ENCODE assay signal across 21 mouse cellular contexts in genomic region chr8:8919040-8919439, GRCm38 (mm10).
DNase-seq lines count a peak whose midpoint lies in the region; ATAC-seq and TF ChIP-seq lines count a peak whose summit lies in the region.
"Had no signal": no experiment of that assay in that cellular context is flagged by ENCODE, and none has a peak within 500 bp of the region (broad histone marks: within the 10 kb centered on the region; RNA-seq: fewer than 3 reads in every experiment).

No protein-coding gene starts in this region.

- no peaks in the 10 kb centered on the region for H3K36me3 ChIP-seq in heart, embryonic 11.5 days (ENCODE audit: control insufficient read depth, insufficient read depth, low read length)
- 0 out of 2 replicates have a peak, but pooled peaks cover 3% of the 10 kb centered on the region for H3K36me3 ChIP-seq in midbrain, embryonic 10.5 days
- no peaks in the 10 kb centered on the region; the same call in 1 of the 2 replicates for H3K36me3 ChIP-seq in midbrain, embryonic 16.5 days (ENCODE audit: control insufficient read depth, insufficient read depth, low read length)
- H3K36me3 ChIP-seq: embryonic facial prominence, embryonic 13.5 days; heart, embryonic 15.5 days; hindbrain, embryonic 15.5 days had no signal

- ATAC-seq in heart, embryonic 11.5 days (replicated peaks; ENCODE audit: insufficient number of reproducible peaks, low FRiP score, low TSS enrichment) = no peak
- no peak for ATAC-seq in midbrain, embryonic 16.5 days
- ATAC-seq: forebrain, embryonic 14.5 days; inflammation-experienced regulatory T-cells, adult 6 months; intestine, postnatal 0 days had no signal

- H3K4me2 ChIP-seq in heart, embryonic 11.5 days = no peak overlapping the region
- no peak overlapping the region for H3K4me2 ChIP-seq in midbrain, embryonic 16.5 days (ENCODE audit: low read length)
- H3K4me2 ChIP-seq: embryonic facial prominence, embryonic 13.5 days; heart, embryonic 15.5 days; hindbrain, embryonic 15.5 days had no signal

- H3K9ac ChIP-seq in heart, embryonic 11.5 days (ENCODE audit: low read depth, low read length) = no peak overlapping the region
- no peak overlapping the region for H3K9ac ChIP-seq in midbrain, embryonic 16.5 days (ENCODE audit: low read depth, low read length)
- H3K9ac ChIP-seq: embryonic facial prominence, embryonic 13.5 days; heart, embryonic 15.5 days; hindbrain, embryonic 15.5 days had no signal

- no peak for TF ChIP-seq POLR2A in lung, adult 2 months (IDR thresholded peaks at IDR 0.05; ENCODE audit: borderline replicate concordance, extremely low read depth, low read depth, low read length)

- no peak for TF ChIP-seq CTCF in lung, adult 2 months (IDR thresholded peaks at IDR 0.05; ENCODE audit: insufficient read depth, low read length)

- H3K27ac ChIP-seq in heart, embryonic 11.5 days (ENCODE audit: low read depth, low read length) = no peak overlapping the region
- peak overlapping the region; percentile 84 for H3K27ac ChIP-seq in midbrain, embryonic 10.5 days (replicated peaks)
- H3K27ac ChIP-seq in midbrain, embryonic 16.5 days (ENCODE audit: low read length) = no peak overlapping the region
- H3K27ac ChIP-seq: embryonic facial prominence, embryonic 13.5 days; heart, embryonic 15.5 days; hindbrain, embryonic 15.5 days had no signal

- H3K27me3 ChIP-seq in heart, embryonic 11.5 days (ENCODE audit: control insufficient read depth, insufficient read depth, low read length) = no peaks in the 10 kb centered on the region
- H3K27me3 ChIP-seq in midbrain, embryonic 10.5 days (ENCODE audit: low read depth, poor library complexity, severe bottlenecking) = no peaks in the 10 kb centered on the region
- no peaks in the 10 kb centered on the region for H3K27me3 ChIP-seq in midbrain, embryonic 16.5 days (ENCODE audit: control insufficient read depth, insufficient read depth, low read depth, low read length)
- H3K27me3 ChIP-seq: CH12.LX; embryonic facial prominence, embryonic 13.5 days; heart, embryonic 15.5 days; hindbrain, embryonic 15.5 days had no signal

- H3K4me3 ChIP-seq in heart, embryonic 11.5 days (ENCODE audit: low read depth, low read length) = no peak overlapping the region
- peak overlapping the region; percentile 34; the same call in 1 of the 2 replicates for H3K4me3 ChIP-seq in midbrain, embryonic 10.5 days
- H3K4me3 ChIP-seq in midbrain, embryonic 16.5 days (ENCODE audit: low read depth, low read length) = no peak overlapping the region
- H3K4me3 ChIP-seq in lung, adult 2 months (replicated peaks; ENCODE audit: extremely low read depth, low read depth, low read length) = no peak overlapping the region
- H3K4me3 ChIP-seq: embryonic facial prominence, embryonic 13.5 days; heart, embryonic 15.5 days; hindbrain, embryonic 15.5 days had no signal

- H3K4me1 ChIP-seq in heart, embryonic 11.5 days (ENCODE audit: control insufficient read depth, insufficient read depth, low read length) = no peaks in the 10 kb centered on the region; the same call in 1 of the 2 replicates
- H3K4me1 ChIP-seq in midbrain, embryonic 10.5 days = peaks cover 39% of the 10 kb centered on the region
- peaks cover 5% of the 10 kb centered on the region for H3K4me1 ChIP-seq in midbrain, embryonic 16.5 days (ENCODE audit: control insufficient read depth, insufficient read depth, low read length)
- H3K4me1 ChIP-seq in lung, adult 2 months (ENCODE audit: control insufficient read depth, insufficient read depth, low read length) = no peaks in the 10 kb centered on the region

- 77% methylated on average over 9 of the region's 9 CpGs for WGBS in heart, embryonic 11.5 days (ENCODE audit: insufficient replicate concordance)
- WGBS in midbrain, embryonic 10.5 days = 56% methylated on average over 9 of the region's 9 CpGs
- 28% methylated on average over 9 of the region's 9 CpGs for WGBS in midbrain, embryonic 16.5 days
- 79% methylated on average over 9 of the region's 9 CpGs for WGBS in lung, adult 2 months

- peaks cover 6% of the 10 kb centered on the region for H3K9me3 ChIP-seq in heart, embryonic 11.5 days (replicated peaks; ENCODE audit: control insufficient read depth, low read length)
- peaks cover 33% of the 10 kb centered on the region for H3K9me3 ChIP-seq in midbrain, embryonic 10.5 days (replicated peaks)
- H3K9me3 ChIP-seq in midbrain, embryonic 16.5 days (replicated peaks; ENCODE audit: control insufficient read depth, low read length, poor library complexity, severe bottlenecking) = peaks cover 3% of the 10 kb centered on the region; the same call in 1 of the 2 replicates

- DNase-seq in heart, adult 11 months = peak; percentile 88
- DNase-seq in midbrain, embryonic 10.5 days (ENCODE audit: low spot score) = no peak
- DNase-seq in retina, postnatal 1 day = peak; percentile 49
- DNase-seq in retina, embryonic 14.5 days (ENCODE audit: low spot score) = no peak
- DNase-seq in lung, adult 2 months = no peak
- DNase-seq: adrenal gland, adult 8-10 months; adrenal gland, postnatal 36 days; cerebellum, adult 11 months; cerebellum, adult 8-10 months; cerebellum, postnatal 25 days; gastrocnemius, postnatal 36 days; heart, postnatal 14 days had no signal

Comparison
In these comparisons a context has a peak if more than half of its experiments do, and no peak if none do; other contexts are left out.
1. DNase-seq: peak in heart, adult 11 months (single experiment) and retina, postnatal 1 day (single experiment); none in midbrain, embryonic 10.5 days (single experiment), retina, embryonic 14.5 days (single experiment) and lung, adult 2 months (single experiment).